ENCODE assay signal across 21 mouse cellular contexts in the genomic region with DNA sequence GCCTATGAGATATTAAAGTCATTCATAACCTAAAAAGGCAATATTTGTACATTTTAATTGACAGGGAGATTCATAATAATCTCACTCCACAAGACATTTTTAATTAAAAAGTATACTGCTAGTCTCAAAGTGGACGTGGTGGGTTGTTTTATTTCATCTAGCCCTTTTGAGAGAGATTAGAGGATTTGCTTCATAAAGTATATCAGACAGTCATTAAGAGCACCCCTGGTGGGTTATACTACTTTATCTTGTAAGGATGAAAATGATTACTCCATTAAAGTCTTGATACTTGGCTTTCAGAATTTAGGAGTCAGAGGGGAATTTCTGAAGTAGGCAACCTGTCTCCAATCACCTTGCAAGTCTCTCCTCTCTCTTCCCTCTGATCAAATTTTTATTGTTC.
DNase-seq lines count a peak whose midpoint lies in the region; ATAC-seq lines count a peak whose summit lies in the region.
"Had no signal": no experiment of that assay in that cellular context is flagged by ENCODE, and none has a peak within 500 bp of the region (broad histone marks: within the 10 kb centered on the region; RNA-seq: fewer than 3 reads in every experiment).

No protein-coding gene starts in this region.

- 50% methylated on average over 1 of the region's 1 CpGs for WGBS in neural tube, embryonic 13.5 days
- WGBS in neural tube, embryonic 14.5 days, result 35% methylated on average over 1 of the region's 1 CpGs
- WGBS in neural tube, embryonic 15.5 days, result 49% methylated on average over 1 of the region's 1 CpGs
- WGBS in hindbrain, embryonic 10.5 days, result 86% methylated on average over 1 of the region's 1 CpGs

- no peak overlapping the region for H3K27ac ChIP-seq in neural tube, embryonic 13.5 days (replicated peaks)
- no peak overlapping the region for H3K27ac ChIP-seq in neural tube, embryonic 14.5 days (ENCODE audit: low read depth, low read length)
- H3K27ac ChIP-seq in neural tube, embryonic 15.5 days (replicated peaks), result no peak overlapping the region
- no peak overlapping the region for H3K27ac ChIP-seq in hindbrain, embryonic 10.5 days

- no peaks in the 10 kb centered on the region for H3K9me3 ChIP-seq in neural tube, embryonic 13.5 days
- no peaks in the 10 kb centered on the region for H3K9me3 ChIP-seq in neural tube, embryonic 14.5 days (ENCODE audit: control insufficient read depth, low read length)
- no peaks in the 10 kb centered on the region for H3K9me3 ChIP-seq in neural tube, embryonic 15.5 days (replicated peaks)
- H3K9me3 ChIP-seq in hindbrain, embryonic 10.5 days, result no peaks in the 10 kb centered on the region
- H3K9me3 ChIP-seq: G1E had no signal

- H3K36me3 ChIP-seq in neural tube, embryonic 13.5 days, result no peaks in the 10 kb centered on the region
- no peaks in the 10 kb centered on the region for H3K36me3 ChIP-seq in neural tube, embryonic 14.5 days (ENCODE audit: control insufficient read depth, insufficient read depth, low read length)
- H3K36me3 ChIP-seq in neural tube, embryonic 15.5 days, result no peaks in the 10 kb centered on the region
- no peaks in the 10 kb centered on the region for H3K36me3 ChIP-seq in hindbrain, embryonic 10.5 days
- H3K36me3 ChIP-seq: G1E had no signal

- ATAC-seq in neural tube, embryonic 13.5 days (ENCODE audit: low read depth), result peak; percentile 81
- peak; percentile 89 for ATAC-seq in neural tube, embryonic 14.5 days (ENCODE audit: low read depth)
- peak; percentile 86 for ATAC-seq in neural tube, embryonic 15.5 days (ENCODE audit: low FRiP score)
- ATAC-seq: activated CD4-positive, CD25-positive, alpha-beta regulatory T cell, adult 4 months; CD4-positive, CD25-positive, alpha-beta regulatory T cell, adult 4 months; Patski had no signal

- no peak overlapping the region for H3K4me3 ChIP-seq in neural tube, embryonic 13.5 days
- no peak overlapping the region for H3K4me3 ChIP-seq in neural tube, embryonic 14.5 days (ENCODE audit: low read depth, low read length)
- H3K4me3 ChIP-seq in neural tube, embryonic 15.5 days (replicated peaks), result no peak overlapping the region
- no peak overlapping the region for H3K4me3 ChIP-seq in hindbrain, embryonic 10.5 days

- no peaks in the 10 kb centered on the region for H3K4me1 ChIP-seq in neural tube, embryonic 13.5 days (replicated peaks)
- H3K4me1 ChIP-seq in neural tube, embryonic 14.5 days (ENCODE audit: control insufficient read depth, insufficient read depth, low read length), result no peaks in the 10 kb centered on the region
- no peaks in the 10 kb centered on the region for H3K4me1 ChIP-seq in neural tube, embryonic 15.5 days
- H3K4me1 ChIP-seq in hindbrain, embryonic 10.5 days (replicated peaks), result no peaks in the 10 kb centered on the region

- no peak for DNase-seq in neural tube, embryonic 10.5 days (ENCODE audit: extremely low spot score, low spot score)
- DNase-seq in hindbrain, embryonic 10.5 days (ENCODE audit: low spot score), result no peak
- DNase-seq in kidney, postnatal 4 days, result no peak
- DNase-seq: adrenal gland, adult 2 months; adrenal gland, adult 8-10 months; adrenal gland, postnatal 10 days; adrenal gland, postnatal 14 days; adrenal gland, postnatal 25 days; adrenal gland, postnatal 36 days; B cell, adult 2 months; cerebellum, adult 11 months; cerebellum, adult 11-12 months; cerebellum, adult 18-20 months had no signal

- H3K27me3 ChIP-seq in neural tube, embryonic 13.5 days, result no peaks in the 10 kb centered on the region
- H3K27me3 ChIP-seq in neural tube, embryonic 14.5 days (ENCODE audit: control insufficient read depth, insufficient read depth, low read length), result no peaks in the 10 kb centered on the region
- H3K27me3 ChIP-seq in neural tube, embryonic 15.5 days (replicated peaks), result no peaks in the 10 kb centered on the region
- no peaks in the 10 kb centered on the region for H3K27me3 ChIP-seq in hindbrain, embryonic 10.5 days (ENCODE audit: insufficient read depth, poor library complexity, severe bottlenecking)
- H3K27me3 ChIP-seq: CH12.LX had no signal

- H3K4me2 ChIP-seq in neural tube, embryonic 13.5 days, result no peak overlapping the region
- H3K4me2 ChIP-seq in neural tube, embryonic 14.5 days (ENCODE audit: low read depth, low read length), result no peak overlapping the region
- no peak overlapping the region for H3K4me2 ChIP-seq in neural tube, embryonic 15.5 days

- no peak overlapping the region for H3K9ac ChIP-seq in neural tube, embryonic 13.5 days
- H3K9ac ChIP-seq in neural tube, embryonic 14.5 days (replicated peaks; ENCODE audit: low read depth, low read length), result no peak overlapping the region
- H3K9ac ChIP-seq in neural tube, embryonic 15.5 days (replicated peaks), result no peak overlapping the region
